Mouse (Mus musculus): ENCODE data around the gene Fibp. TPM values are rescaled to one million over a fixed set of nuclear protein-coding genes. Genes with fewer than 3 reads are reported as not detected.

Fibp gene
- polyA plus RNA-seq, 1 experiment from 2014 or later, result 103 TPM

DNA sequence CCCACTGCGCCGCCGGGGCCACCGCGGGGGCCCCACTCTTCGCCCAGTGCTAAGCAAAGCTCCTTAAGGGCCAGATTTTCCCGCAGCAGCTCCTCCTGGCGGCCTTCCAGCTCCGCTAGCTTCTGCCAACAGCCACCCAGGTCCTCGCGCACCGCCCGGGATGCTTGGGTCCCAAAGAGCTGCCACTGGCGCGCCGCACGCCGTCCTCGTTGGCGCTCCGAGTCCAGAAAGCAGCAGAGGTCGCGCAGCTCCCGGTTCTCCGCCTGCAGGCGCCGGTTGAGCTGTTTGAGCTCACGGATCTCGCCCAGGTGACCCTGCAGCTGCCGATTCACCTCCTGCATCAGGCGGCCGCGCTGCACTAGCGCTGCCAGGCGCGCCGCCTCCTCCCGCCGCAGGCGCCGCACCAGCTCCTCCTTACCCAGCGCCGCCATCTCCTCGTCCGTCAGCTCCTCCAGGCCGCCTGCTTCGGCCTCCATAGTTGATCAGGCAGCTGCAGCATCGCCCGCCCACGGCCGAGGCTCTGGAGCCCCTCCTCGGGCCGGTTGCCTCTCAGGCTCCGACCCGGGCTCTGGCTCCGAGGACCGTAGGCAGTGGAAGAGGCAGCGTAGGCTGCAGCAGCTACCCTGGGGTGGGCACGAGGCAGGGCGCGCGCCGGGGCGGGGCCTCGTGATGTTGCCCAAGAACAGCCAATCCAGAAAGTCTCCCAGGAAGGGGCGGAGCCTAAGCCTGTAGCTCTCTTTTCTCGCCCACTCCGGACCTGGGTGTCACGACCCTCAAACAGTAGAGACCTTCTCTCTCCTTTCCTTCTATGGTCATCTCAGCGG, 3.3 kb upstream of the Fibp start:
- TF ChIP-seq CTCF (IDR thresholded peaks at IDR 0.05; ENCODE audit: low read depth) (peak; percentile 18; the same call in 1 of the 2 replicates), EP300 (optimal IDR thresholded peaks at IDR 0.05) (no peak)
- ATAC-seq (ENCODE audit: low FRiP score, low TSS enrichment) (peak; percentile 86), DNase-seq (ENCODE audit: low spot score) (peak; percentile 94)
- Histone ChIP-seq H3K9me3 (ENCODE audit: control insufficient read depth, low read length) (no peaks in the 10 kb centered on the region), H3K27me3 (ENCODE audit: control insufficient read depth, insufficient read depth, low read length) (no peaks in the 10 kb centered on the region), H3K27ac (replicated peaks) (peak overlapping the region; percentile 98), H3K4me2 (replicated peaks; ENCODE audit: low read depth) (peak overlapping the region; percentile 91), H3K4me1 (replicated peaks; ENCODE audit: control insufficient read depth, insufficient read depth) (peaks cover 2% of the 10 kb centered on the region; the same call in 1 of the 2 replicates), H3K9ac (ENCODE audit: low read length) (peak overlapping the region; percentile 91), H3K4me3 (ENCODE audit: low read depth, low read length) (peak overlapping the region; percentile 82), H3K36me3 (ENCODE audit: control insufficient read depth, insufficient read depth, low read length) (peaks cover 5% of the 10 kb centered on the region)
- WGBS, result under 1% methylated on average over 69 of the region's 70 CpGs

DNA sequence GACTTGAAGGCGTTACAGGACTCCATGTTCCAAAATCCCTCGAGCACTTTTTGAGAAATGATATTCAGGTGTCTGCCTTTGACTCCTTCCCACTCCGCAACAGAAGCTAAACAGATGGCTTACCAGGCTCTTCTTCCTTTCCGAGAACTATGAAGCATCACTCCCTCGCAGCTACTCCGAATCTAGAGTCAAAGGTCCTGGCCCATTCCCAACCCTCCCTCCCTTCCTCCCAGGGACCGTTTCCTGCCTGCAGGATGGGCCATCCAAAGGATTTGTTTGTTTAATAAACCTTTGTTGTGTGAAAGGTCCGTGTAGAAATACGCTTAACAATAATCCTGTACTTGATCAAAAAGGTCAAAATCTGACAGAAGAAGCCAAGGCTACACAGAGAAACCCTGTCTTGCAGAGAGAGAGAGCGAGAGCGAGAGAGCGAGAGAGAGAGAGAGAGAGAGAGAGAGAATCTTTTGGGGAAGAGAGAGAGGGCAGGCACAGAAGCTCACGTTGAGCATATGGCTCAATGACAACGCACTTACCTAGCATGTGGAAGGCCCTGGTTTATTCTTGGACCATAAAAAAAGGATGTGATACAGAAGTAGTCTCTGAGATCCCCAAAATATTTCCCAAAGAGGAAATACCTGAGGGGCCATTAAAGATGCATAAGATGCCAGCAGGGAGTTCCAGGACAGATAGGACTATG, 2.5 kb upstream of the Fibp start, which contains the start of gene Ccdc85b:
Ccdc85b (minus strand) TSS at position 149 of the 697 bp plus-strand sequence.
- Histone ChIP-seq H3K9ac (ENCODE audit: low read length) (peak within 1 kb of the TSS; percentile 91), H3K36me3 (ENCODE audit: control insufficient read depth, insufficient read depth, low read length) (peaks cover 5% of the 10 kb centered on the region), H3K27ac (replicated peaks) (peak within 1 kb of the TSS; percentile 98), H3K27me3 (ENCODE audit: control insufficient read depth, insufficient read depth, low read length) (no peaks in the 10 kb centered on the region), H3K9me3 (ENCODE audit: control insufficient read depth, low read length) (no peaks in the 10 kb centered on the region), H3K4me2 (replicated peaks; ENCODE audit: low read depth) (peak within 1 kb of the TSS; percentile 91), H3K4me3 (ENCODE audit: low read depth, low read length) (peak within 1 kb of the TSS; percentile 82), H3K4me1 (replicated peaks; ENCODE audit: control insufficient read depth, insufficient read depth) (peaks cover 2% of the 10 kb centered on the region; the same call in 1 of the 2 replicates)
- WGBS, result 5% methylated on average over 14 of the region's 14 CpGs
- ATAC-seq (ENCODE audit: low FRiP score, low TSS enrichment) (no peak), DNase-seq (ENCODE audit: low spot score) (no peak)
- TF ChIP-seq CTCF (IDR thresholded peaks at IDR 0.05; ENCODE audit: low read depth), result no peak

DNA sequence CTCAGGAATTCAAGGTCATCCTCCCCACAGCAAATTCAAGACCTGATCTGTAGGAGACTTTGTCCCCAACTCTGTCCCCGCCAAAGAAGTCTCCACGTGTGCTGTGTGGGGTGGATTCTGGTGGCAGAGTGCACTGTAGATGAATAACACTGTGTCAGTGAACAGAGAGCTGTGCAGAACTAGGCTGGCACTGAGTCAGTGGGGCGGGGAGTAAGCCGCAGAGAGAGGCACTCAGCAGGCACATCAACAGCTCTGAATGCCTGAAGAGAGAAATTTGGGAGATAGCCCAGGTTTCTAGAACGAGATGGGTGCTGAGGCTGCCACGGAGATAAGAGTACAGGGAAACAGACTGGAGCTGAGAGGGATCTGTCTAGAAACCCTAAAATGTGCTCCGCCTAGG, 1.4 kb upstream of the Fibp start:
- Histone ChIP-seq H3K27ac (replicated peaks) (peak overlapping the region; percentile 40; the same call in 1 of the 2 replicates), H3K27me3 (ENCODE audit: control insufficient read depth, insufficient read depth, low read length) (no peaks in the 10 kb centered on the region), H3K4me3 (ENCODE audit: low read depth, low read length) (no peak overlapping the region), H3K4me1 (replicated peaks; ENCODE audit: control insufficient read depth, insufficient read depth) (peaks cover 2% of the 10 kb centered on the region; the same call in 1 of the 2 replicates), H3K4me2 (replicated peaks; ENCODE audit: low read depth) (no peak overlapping the region), H3K9me3 (ENCODE audit: control insufficient read depth, low read length) (no peaks in the 10 kb centered on the region), H3K9ac (ENCODE audit: low read length) (no peak overlapping the region), H3K36me3 (ENCODE audit: control insufficient read depth, insufficient read depth, low read length) (peaks cover 7% of the 10 kb centered on the region)
- no peak for DNase-seq (ENCODE audit: low spot score)
- no peak for TF ChIP-seq CTCF (IDR thresholded peaks at IDR 0.05; ENCODE audit: low read depth)
- WGBS, result 66% methylated on average over 7 of the region's 7 CpGs
- ATAC-seq (ENCODE audit: low FRiP score, low TSS enrichment), result no peak

DNA sequence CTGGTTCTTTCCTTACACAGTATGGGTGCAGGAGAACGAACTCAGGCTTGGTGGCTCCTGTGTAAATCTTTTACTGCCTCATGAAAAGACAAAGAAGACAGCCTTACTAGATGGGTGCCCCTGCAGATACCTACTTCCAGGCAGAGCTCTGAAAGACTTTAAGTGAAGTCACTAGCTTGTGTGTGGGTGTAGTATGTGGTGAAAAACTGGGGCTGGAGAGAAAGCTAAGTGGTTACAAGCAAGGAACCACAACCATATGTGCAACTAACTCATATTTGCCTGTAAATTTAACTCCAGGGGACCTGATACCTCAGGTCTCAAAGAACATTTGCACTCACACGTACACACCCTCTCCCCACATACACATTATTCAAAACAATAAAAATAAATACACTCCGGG, 519 bp upstream of the Fibp start:
- DNase-seq (ENCODE audit: low spot score), result no peak
- Histone ChIP-seq H3K9ac (ENCODE audit: low read length) (peak overlapping the region; percentile 59), H3K9me3 (ENCODE audit: control insufficient read depth, low read length) (no peaks in the 10 kb centered on the region), H3K4me2 (replicated peaks; ENCODE audit: low read depth) (peak overlapping the region; percentile 92), H3K36me3 (ENCODE audit: control insufficient read depth, insufficient read depth, low read length) (peaks cover 3% of the 10 kb centered on the region; the same call in 1 of the 2 replicates), H3K4me3 (ENCODE audit: low read depth, low read length) (peak overlapping the region; percentile 71), H3K4me1 (replicated peaks; ENCODE audit: control insufficient read depth, insufficient read depth) (peaks cover 2% of the 10 kb centered on the region; the same call in 1 of the 2 replicates), H3K27me3 (ENCODE audit: control insufficient read depth, insufficient read depth, low read length) (no peaks in the 10 kb centered on the region), H3K27ac (replicated peaks) (no peak overlapping the region)
- TF ChIP-seq CTCF (IDR thresholded peaks at IDR 0.05; ENCODE audit: low read depth), result no peak
- TF ChIP-seq EP300 (optimal IDR thresholded peaks at IDR 0.05), result no peak
- WGBS, result 29% methylated on average over 3 of the region's 3 CpGs
- ATAC-seq (ENCODE audit: low FRiP score, low TSS enrichment), result no peak

DNA sequence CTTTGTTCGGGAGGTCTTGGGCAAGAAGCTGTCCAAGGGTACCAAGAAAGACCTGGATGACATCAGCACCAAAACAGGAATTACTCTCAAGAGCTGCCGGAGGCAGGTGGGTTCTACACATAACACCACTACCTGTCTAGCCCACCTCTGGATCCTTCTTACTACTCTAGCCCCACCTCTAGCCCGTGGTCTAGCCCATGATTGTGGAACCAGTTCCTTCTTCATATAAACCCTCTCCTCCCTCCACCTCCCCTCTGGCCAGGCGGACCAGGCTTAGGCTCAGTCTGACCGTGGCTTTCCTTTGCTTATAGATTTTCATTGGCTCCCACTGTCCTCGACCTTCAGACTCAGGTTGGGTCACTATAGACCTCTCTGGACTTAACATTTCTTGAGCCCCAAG, 996 bp downstream of the Fibp start:
- H3K9ac ChIP-seq (ENCODE audit: low read length), result no peak overlapping the region; the same call in 1 of the 2 replicates
- ATAC-seq (ENCODE audit: low FRiP score, low TSS enrichment) (no peak), DNase-seq (ENCODE audit: low spot score) (no peak)
- H3K27ac ChIP-seq (replicated peaks), result no peak overlapping the region
- H3K36me3 ChIP-seq (ENCODE audit: control insufficient read depth, insufficient read depth, low read length), result peaks cover 18% of the 10 kb centered on the region
- H3K4me3 ChIP-seq (ENCODE audit: low read depth, low read length), result peak overlapping the region; percentile 71
- TF ChIP-seq EP300 (optimal IDR thresholded peaks at IDR 0.05), result no peak
- no peak for TF ChIP-seq CTCF (IDR thresholded peaks at IDR 0.05; ENCODE audit: low read depth)
- H3K4me1 ChIP-seq (replicated peaks; ENCODE audit: control insufficient read depth, insufficient read depth), result 0 out of 2 replicates have a peak, but pooled peaks cover 1% of the 10 kb centered on the region
- no peaks in the 10 kb centered on the region for H3K9me3 ChIP-seq (ENCODE audit: control insufficient read depth, low read length)
- 83% methylated on average over 6 of the region's 6 CpGs for WGBS
- no peaks in the 10 kb centered on the region for H3K27me3 ChIP-seq (ENCODE audit: control insufficient read depth, insufficient read depth, low read length)
- H3K4me2 ChIP-seq (replicated peaks; ENCODE audit: low read depth), result peak overlapping the region; percentile 92

Data from stomach, postnatal 0 days (tissue).